Mouse (Mus musculus): ENCODE data around the gene Sulf2.
A peak's percentile ranks its signal among the peaks of the same experiment; 100 is the strongest.
"Not testable (repeated sequence)": the region's sequence is repeated elsewhere in the genome, so short reads cannot be mapped to it uniquely, and the experiment has no call there.

The Sulf2 gene

GRCm38 (mm10) chr2:166155454-166155815 lies at the start of gene Sulf2:
Sulf2 (minus strand) TSS chr2:166155663.
- DNase-seq = peak; percentile 76

DNA sequence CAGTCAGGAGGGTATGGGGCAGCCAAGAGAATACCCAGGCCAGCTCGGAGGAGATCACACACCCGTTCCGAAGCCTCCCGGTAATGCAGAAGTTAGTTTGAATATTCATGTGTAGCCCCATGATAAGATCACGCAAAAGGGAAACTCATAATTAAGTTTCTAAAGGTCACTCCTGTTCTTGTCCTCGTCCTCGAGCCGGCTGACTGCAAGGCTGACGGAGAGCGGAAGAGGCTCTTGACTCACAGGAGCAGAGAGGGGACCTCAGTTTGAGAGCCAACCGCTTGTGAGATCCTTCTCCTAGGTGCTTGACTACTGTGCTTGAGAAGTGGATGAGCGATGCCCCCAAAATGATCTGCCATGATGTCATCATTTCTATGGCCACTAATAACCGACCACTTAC lies 48.7 kb upstream of the Sulf2 start:
- DNase-seq = no peak

- DNase-seq = no peak
These were observed 48.2 kb upstream of the Sulf2 start for GRCm38 (mm10) chr2:166203647-166204046.

- DNase-seq = no peak
These were observed 42.5 kb upstream of the Sulf2 start for GRCm38 (mm10) chr2:166197964-166198363.

DNA sequence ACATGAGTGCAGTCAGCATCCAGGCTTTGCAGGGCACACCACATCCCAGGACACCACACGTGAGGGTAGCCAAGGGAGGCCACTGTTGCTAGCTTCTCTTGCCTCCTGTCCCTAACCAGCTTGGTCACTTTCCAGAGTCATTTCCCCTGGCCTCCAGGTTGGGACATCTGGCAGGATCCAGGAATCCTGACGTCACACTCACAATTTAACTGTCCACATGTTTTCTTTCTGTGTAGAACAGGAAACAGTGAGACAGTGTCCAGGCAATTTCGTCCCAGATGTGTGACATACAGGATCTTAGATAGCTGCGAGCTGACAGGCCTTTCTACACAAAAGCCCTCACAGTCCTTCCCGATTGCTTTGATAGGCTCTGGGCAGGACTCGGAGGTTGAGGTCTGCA lies 41.6 kb upstream of the Sulf2 start:
- DNase-seq = no peak

DNA sequence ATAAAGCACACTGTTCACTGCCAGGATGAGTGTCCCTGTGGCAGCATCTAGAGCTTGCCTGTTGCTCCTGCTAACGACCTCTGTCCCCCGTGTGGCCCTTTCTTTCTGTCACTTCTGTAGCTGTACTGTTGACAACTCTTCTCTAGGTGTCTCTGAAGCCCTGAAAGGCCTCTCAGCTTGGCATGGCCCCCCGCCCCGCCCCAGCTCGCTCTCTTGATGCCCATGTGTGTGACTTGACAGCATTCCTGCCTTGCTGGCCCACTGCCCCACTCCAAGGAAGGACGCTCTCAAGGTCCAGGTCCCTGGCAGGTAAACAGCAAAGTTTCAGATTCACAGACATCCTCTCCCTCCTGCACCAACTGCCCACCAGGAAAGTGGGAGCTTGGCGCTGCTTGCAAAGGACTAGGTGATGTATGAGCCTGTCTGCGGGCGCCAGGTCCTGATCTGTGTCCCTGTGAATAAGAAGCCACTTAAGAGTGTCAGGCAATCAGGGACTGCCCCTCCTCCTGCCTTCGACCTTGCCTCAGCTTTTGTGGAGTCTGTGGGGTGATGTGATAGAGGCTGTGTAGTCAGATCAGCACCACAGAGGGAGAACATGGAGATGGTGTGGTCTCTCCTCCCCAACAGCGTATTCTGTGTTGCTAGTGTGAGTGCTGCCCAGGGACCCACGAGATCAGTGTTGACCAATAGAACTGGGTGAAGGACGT lies 40.8 kb upstream of the Sulf2 start:
- no peak for DNase-seq

- no peak for DNase-seq
These were observed 39.6 kb upstream of the Sulf2 start for GRCm38 (mm10) chr2:166195041-166195440.

- DNase-seq = no peak
These were observed 38.8 kb upstream of the Sulf2 start for GRCm38 (mm10) chr2:166194112-166194758.

DNA sequence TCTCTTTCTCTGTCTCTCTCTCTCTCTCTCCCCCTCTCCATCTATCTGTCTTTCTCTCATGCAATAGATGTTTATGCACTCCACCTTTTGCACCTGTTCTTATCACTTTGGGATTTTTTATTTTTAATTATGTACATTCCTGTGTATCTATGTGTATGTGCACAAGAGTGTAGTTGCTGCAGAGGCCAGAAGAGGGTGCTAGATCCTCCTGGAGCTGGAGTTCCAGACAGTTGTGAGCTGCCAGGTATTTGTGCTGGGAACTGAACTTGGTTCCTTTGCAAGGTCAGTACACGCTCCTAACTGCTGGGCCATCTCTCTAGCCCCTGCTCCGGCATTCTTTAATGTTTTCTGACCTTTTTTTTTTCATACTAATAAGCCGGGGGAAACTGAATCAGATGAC lies 38.0 kb upstream of the Sulf2 start:
- no peak for DNase-seq

- no peak for DNase-seq
These were observed 35.4 kb upstream of the Sulf2 start for GRCm38 (mm10) chr2:166190816-166191215.

DNA sequence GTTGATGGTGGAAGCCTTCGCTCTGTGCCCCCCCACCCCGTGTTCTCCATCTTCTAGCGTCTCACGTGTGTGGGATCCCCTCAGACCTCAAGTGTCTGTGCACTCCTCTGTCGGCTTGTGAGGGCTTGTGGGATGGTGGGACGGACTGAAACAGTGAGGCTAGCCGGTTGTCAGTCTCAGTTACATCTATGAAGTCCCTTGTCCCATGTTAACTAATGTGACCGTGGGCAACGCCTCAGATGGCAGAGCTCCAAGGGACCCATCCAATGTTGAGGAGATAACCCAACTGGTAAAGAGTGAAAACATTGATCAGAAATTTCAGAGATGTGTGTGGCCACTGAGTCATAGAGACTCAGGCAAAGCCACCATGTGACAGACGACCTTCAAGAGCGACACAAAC lies 33.7 kb upstream of the Sulf2 start:
- DNase-seq = no peak

GRCm38 (mm10) chr2:166187874-166188453 lies 32.5 kb upstream of the Sulf2 start:
- peak; percentile 33 for DNase-seq

DNA sequence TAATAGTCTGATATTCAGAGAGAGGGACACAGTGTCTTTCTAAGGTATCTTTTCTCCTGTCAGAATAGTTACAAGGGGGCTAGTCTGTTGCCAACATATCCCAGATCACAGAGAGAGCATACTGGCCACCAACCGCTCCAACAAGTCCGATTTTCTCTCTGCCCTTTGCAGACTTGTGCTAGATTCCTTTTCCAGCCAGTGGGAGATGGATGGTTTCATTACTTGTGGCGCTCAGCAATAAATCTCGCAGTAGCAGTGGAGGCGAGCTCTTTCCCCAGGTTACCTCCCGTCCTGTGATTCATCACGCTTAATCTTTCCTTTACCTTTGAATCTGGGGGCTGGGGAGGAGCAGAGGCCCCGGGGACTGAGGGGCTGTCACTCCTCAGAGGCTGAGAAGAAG lies 31.9 kb upstream of the Sulf2 start:
- not testable (repeated sequence) for DNase-seq

- no peak for DNase-seq
These were observed 30.9 kb upstream of the Sulf2 start for GRCm38 (mm10) chr2:166186244-166186948.

DNA sequence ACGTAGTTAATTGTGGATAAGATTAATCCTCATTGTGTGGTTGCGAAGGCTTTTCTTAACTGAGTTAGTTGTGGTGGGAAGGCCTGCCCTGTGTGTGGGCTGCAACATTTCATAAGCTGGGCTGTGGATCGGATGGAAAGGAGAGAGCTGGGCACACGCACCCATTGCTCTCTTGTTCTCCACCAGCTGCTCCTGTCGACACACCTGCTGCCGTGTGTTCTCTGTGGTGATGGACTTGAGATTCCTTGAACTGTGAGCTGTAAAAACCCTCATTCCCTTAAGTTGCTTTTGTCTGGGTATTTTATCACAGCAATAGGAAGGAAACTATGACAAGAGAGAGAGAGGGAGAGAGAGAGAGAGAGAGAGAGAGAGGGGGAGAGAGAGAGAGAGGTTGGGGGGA lies 30.3 kb upstream of the Sulf2 start:
- no peak for DNase-seq

DNA sequence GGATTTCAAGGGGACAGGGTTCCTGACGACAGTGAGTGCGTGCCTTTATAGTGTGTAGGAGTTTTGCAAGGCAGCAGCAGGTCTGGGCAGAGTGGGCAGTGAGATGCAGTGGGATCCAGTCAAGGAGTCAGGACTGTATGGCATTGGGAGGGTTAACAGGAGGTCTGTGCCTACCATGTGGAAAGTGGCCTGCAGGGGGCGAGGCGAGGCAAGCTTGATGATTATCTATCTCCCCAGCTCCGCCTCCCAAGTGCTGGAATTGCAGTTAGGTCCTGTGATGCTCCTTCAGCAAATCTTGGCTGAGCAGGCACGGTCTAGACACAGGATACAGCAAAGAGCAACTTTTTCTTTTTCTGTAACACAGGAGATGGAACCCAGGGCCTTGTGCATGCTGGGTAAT lies 29.0 kb upstream of the Sulf2 start:
- DNase-seq = no peak

DNA sequence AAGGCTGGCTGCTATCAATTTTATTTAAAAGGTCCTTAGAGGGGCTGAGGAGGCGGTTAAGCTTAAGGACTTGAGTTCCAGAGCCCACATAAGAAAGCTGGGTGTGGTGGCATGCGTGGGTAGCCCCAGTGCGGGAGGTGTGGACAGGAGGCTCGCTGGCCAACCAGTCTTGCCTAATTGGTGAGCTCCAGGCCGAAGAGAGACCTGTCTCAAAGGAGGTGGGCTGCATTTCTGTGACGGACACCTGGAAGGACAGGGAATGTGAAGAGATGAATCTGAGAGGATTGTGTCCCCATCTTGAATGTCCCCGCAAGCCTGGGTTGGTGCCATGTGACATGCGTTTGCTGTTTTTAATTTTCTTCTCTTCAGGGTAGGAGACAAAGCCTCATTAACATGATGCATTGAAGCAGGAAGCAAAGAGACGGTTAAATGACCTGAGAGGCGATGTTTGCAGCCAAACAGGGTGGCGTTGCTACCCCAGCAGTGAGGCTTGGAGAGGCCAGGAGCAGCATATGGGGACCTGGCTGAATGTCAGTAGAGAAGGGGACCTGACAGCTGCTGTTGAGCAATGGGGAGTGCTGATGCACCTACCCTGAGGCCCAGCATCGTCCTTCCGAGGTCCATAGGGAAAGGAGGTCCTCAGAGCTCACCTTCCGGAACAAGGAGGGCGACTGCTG lies 26.7 kb upstream of the Sulf2 start:
- no peak for DNase-seq

DNA sequence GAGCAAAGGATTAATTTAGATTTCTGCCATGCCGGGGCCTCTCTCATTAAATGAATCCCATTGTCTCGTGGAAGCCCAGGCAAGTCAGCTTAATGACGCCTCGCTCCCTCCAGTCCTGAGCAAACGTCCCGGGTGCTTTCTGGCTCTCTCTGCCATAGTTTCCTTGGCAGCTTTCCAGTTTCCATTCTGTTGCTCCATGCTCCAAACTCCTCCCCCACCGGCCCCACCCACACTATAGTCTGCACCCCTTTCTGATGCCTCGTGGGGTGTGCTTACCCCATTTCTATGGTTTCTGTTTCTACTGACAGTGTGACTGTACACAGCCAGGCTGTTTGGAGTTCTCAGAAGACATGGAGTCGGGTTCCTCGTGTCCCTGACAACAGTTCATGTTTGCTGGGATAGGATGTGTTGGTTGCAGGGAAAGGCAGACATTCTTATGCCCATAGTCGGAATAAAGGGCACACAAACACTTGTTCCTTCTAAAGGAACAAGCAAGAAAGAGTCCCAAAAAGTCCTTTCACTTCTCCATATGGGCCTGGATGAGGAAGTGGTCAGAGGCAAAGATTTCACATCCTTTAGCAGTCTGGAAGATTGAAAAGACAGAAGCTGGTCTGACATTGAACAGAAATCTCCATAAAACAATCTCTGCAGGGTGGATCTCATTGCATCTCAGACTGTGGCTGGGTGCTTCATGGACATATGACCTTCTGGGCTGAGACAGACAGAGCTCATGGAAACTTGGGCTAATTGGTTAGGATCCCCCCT lies 25.5 kb upstream of the Sulf2 start:
- no peak for DNase-seq

DNA sequence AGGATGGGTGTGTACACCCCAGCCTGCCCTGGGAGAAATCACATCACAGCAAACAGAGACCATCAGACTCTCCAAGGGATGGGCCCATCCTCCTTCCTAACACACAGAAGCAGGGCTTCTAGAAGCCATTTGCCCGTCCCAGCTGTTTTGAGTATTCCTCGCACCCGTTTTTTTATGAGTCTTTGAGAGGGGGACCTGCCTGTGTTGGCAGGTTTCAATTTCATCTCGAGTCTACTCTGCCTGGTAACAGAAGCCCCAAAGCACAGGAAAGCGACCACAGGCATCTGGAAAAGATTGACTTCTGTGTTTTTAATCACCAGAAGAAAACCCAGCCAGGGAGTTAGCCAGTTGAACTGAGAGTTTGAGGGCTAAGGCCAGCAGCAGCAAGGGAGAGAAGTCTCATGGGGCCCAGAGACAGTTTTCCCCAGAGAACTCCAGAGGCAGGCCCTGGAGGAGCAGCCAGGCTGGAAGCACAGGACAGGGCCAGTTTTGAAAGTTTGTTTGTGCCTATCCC lies 24.7 kb upstream of the Sulf2 start:
- DNase-seq = no peak

DNA sequence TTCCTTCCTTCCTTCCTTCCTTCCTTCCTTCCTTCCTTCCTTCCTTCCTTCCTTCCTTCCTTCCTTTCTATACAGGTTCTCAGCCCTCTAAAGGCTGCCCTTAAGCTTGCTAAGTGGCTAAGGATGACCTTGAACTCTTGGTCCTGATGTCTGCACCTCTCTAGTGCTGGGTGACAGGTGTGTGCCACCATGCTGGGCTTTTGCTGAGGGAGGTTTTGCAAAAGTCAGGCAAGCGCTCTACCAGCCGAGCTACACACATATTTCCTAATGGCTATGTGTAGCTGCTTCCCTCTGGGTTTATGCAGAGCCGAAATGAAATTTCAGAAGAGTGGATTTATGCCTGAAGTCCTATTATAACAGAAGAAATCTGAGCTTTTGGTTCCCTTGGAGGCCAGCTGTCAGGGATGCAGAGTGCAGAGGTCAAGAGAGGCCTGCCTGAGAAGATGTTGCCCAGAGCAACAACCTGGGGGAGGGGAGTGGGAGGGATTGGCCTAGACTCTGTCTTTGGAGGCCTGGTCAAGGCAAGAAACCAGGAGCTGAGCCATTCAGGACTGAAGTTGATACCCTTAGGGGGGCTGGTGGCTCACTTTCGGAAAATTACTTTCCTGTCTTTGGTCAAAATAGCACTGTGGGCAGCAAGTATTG lies 24.1 kb upstream of the Sulf2 start:
- no peak for DNase-seq

- DNase-seq = no peak
These were observed 20.2 kb upstream of the Sulf2 start for GRCm38 (mm10) chr2:166175552-166176136.
